Mouse (Mus musculus): ENCODE results near the gene Trmt1. TPM values are rescaled to one million over a fixed set of nuclear protein-coding genes. Genes with fewer than 3 reads are reported as not detected.
A peak's percentile ranks its signal among the peaks of the same experiment; 100 is the strongest.

Trmt1 gene
- polyA plus RNA-seq, 1 experiment from 2014 or later, result 50.0 TPM

- Histone ChIP-seq H3K36me3 (ENCODE audit: control insufficient read depth, insufficient read depth, low read length) (peaks cover 21% of the 10 kb centered on the region), H3K4me2 (ENCODE audit: low read length) (no peak overlapping the region), H3K27me3 (ENCODE audit: control insufficient read depth, insufficient read depth, low read length) (peaks cover 17% of the 10 kb centered on the region), H3K9me3 (ENCODE audit: control insufficient read depth, low read length) (no peaks in the 10 kb centered on the region), H3K4me3 (ENCODE audit: control insufficient read depth in 1 of 2, insufficient read depth in 1 of 2, low read depth in 1 of 2, low read length in 2 of 2) (no peak overlapping the region), H3K27ac (replicated peaks in 1 of 2; ENCODE audit: control insufficient read depth in 1 of 2, insufficient read depth in 1 of 2, low read depth in 2 of 2, low read length in 2 of 2) (peak overlapping the region in 1 of 2 experiments; percentile 59; a peak in 2 of 4 replicates), H3K4me1 (ENCODE audit: control insufficient read depth in 2 of 2, insufficient read depth in 2 of 2, low read length in 2 of 2) (peaks cover 32 to 48% of the 10 kb centered on the region in 2 experiments), H3K9ac (ENCODE audit: low read length) (peak overlapping the region; percentile 27; the same call in 1 of the 2 replicates)
- WGBS, result 69% methylated on average over 4 of the region's 4 CpGs
- no peak for ATAC-seq (ENCODE audit: insufficient number of reproducible peaks, insufficient read depth, low FRiP score, low read depth)
Observed at GRCm38 (mm10) chr8:84714161-84714560, 28.1 kb downstream of the Trmt1 start.

- H3K4me3 ChIP-seq (ENCODE audit: control insufficient read depth in 1 of 2, insufficient read depth in 1 of 2, low read depth in 1 of 2, low read length in 2 of 2), result no peak overlapping the region
- WGBS, result 17% methylated on average over 27 of the region's 27 CpGs
- no peak for ATAC-seq (ENCODE audit: insufficient number of reproducible peaks, insufficient read depth, low FRiP score, low read depth)
- H3K9ac ChIP-seq (ENCODE audit: low read length), result peak overlapping the region; percentile 21; the same call in 1 of the 2 replicates
- peaks cover 17% of the 10 kb centered on the region for H3K27me3 ChIP-seq (ENCODE audit: control insufficient read depth, insufficient read depth, low read length)
- peak overlapping the region; percentile 24 for H3K4me2 ChIP-seq (ENCODE audit: low read length)
- peaks cover 32 to 42% of the 10 kb centered on the region in 2 experiments for H3K4me1 ChIP-seq (ENCODE audit: control insufficient read depth in 2 of 2, insufficient read depth in 2 of 2, low read length in 2 of 2)
- no peak overlapping the region for H3K27ac ChIP-seq (replicated peaks in 1 of 2; ENCODE audit: control insufficient read depth in 1 of 2, insufficient read depth in 1 of 2, low read depth in 2 of 2, low read length in 2 of 2)
- H3K36me3 ChIP-seq (ENCODE audit: control insufficient read depth, insufficient read depth, low read length), result peaks cover 39% of the 10 kb centered on the region
- H3K9me3 ChIP-seq (ENCODE audit: control insufficient read depth, low read length), result no peaks in the 10 kb centered on the region
Observed at GRCm38 (mm10) chr8:84715893-84716468, 29.9 kb downstream of the Trmt1 start.

- no peak for ATAC-seq (ENCODE audit: insufficient number of reproducible peaks, insufficient read depth, low FRiP score, low read depth)
- WGBS, result 88% methylated on average over 11 of the region's 11 CpGs
- no peak overlapping the region for H3K4me2 ChIP-seq (ENCODE audit: low read length)
- H3K27me3 ChIP-seq (ENCODE audit: control insufficient read depth, insufficient read depth, low read length), result peaks cover 17% of the 10 kb centered on the region
- H3K9ac ChIP-seq (ENCODE audit: low read length), result no peak overlapping the region
- no peaks in the 10 kb centered on the region for H3K9me3 ChIP-seq (ENCODE audit: control insufficient read depth, low read length)
- no peak overlapping the region for H3K4me3 ChIP-seq (ENCODE audit: control insufficient read depth in 1 of 2, insufficient read depth in 1 of 2, low read depth in 1 of 2, low read length in 2 of 2)
- no peak overlapping the region for H3K27ac ChIP-seq (replicated peaks in 1 of 2; ENCODE audit: control insufficient read depth in 1 of 2, insufficient read depth in 1 of 2, low read depth in 2 of 2, low read length in 2 of 2)
- H3K4me1 ChIP-seq (ENCODE audit: control insufficient read depth in 2 of 2, insufficient read depth in 2 of 2, low read length in 2 of 2), result peaks cover 28 to 39% of the 10 kb centered on the region in 2 experiments
- peaks cover 46% of the 10 kb centered on the region for H3K36me3 ChIP-seq (ENCODE audit: control insufficient read depth, insufficient read depth, low read length)
Observed at GRCm38 (mm10) chr8:84716790-84717189, 30.7 kb downstream of the Trmt1 start.

GRCm38 (mm10) chr8:84718476-84718875, 32.4 kb downstream of the Trmt1 start:
- Histone ChIP-seq H3K27me3 (ENCODE audit: control insufficient read depth, insufficient read depth, low read length) (peaks cover 17% of the 10 kb centered on the region), H3K27ac (replicated peaks in 1 of 2; ENCODE audit: control insufficient read depth in 1 of 2, insufficient read depth in 1 of 2, low read depth in 2 of 2, low read length in 2 of 2) (no peak overlapping the region), H3K36me3 (ENCODE audit: control insufficient read depth, insufficient read depth, low read length) (peaks cover 50% of the 10 kb centered on the region), H3K4me1 (ENCODE audit: control insufficient read depth in 2 of 2, insufficient read depth in 2 of 2, low read length in 2 of 2) (peaks cover 27 to 40% of the 10 kb centered on the region in 2 experiments), H3K4me3 (ENCODE audit: control insufficient read depth in 1 of 2, insufficient read depth in 1 of 2, low read depth in 1 of 2, low read length in 2 of 2) (no peak overlapping the region), H3K4me2 (ENCODE audit: low read length) (no peak overlapping the region), H3K9ac (ENCODE audit: low read length) (no peak overlapping the region), H3K9me3 (ENCODE audit: control insufficient read depth, low read length) (no peaks in the 10 kb centered on the region)
- 81% methylated on average over 5 of the region's 5 CpGs for WGBS
- no peak for ATAC-seq (ENCODE audit: insufficient number of reproducible peaks, insufficient read depth, low FRiP score, low read depth)

- H3K4me1 ChIP-seq (ENCODE audit: control insufficient read depth in 2 of 2, insufficient read depth in 2 of 2, low read length in 2 of 2), result peaks cover 29 to 41% of the 10 kb centered on the region in 2 experiments
- H3K27me3 ChIP-seq (ENCODE audit: control insufficient read depth, insufficient read depth, low read length), result peaks cover 17% of the 10 kb centered on the region
- H3K4me2 ChIP-seq (ENCODE audit: low read length), result no peak overlapping the region
- H3K4me3 ChIP-seq (ENCODE audit: control insufficient read depth in 1 of 2, insufficient read depth in 1 of 2, low read depth in 1 of 2, low read length in 2 of 2), result no peak overlapping the region
- peaks cover 50% of the 10 kb centered on the region for H3K36me3 ChIP-seq (ENCODE audit: control insufficient read depth, insufficient read depth, low read length)
- H3K27ac ChIP-seq (replicated peaks in 1 of 2; ENCODE audit: control insufficient read depth in 1 of 2, insufficient read depth in 1 of 2, low read depth in 2 of 2, low read length in 2 of 2), result no peak overlapping the region
- no peaks in the 10 kb centered on the region for H3K9me3 ChIP-seq (ENCODE audit: control insufficient read depth, low read length)
- WGBS, result 68% methylated on average over 5 of the region's 5 CpGs
- H3K9ac ChIP-seq (ENCODE audit: low read length), result 0 out of 2 replicates have a peak overlapping the region, but pooled peaks have one; percentile 30
- no peak for ATAC-seq (ENCODE audit: insufficient number of reproducible peaks, insufficient read depth, low FRiP score, low read depth)
Observed at GRCm38 (mm10) chr8:84718959-84719690, 33.0 kb downstream of the Trmt1 start.

DNA sequence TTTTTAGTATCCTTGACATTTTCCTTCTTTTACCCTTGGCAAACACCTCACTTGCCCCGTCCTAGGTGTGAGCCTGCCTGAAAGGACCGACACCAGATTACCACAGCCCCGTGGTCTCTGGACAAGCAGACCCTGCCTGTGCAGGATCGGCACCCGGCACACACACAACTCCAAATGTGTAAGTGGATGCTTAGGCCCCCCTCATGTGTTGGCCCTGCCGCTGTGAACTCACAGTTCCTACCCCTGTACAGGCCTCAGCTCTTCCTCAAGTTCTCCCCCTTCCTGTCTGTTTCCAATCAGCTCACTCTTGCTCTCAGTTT, 36.4 kb downstream of the Trmt1 start:
- H3K9ac ChIP-seq (ENCODE audit: low read length), result peak overlapping the region; percentile 47; the same call in 1 of the 2 replicates
- peak overlapping the region; percentile 56 for H3K4me2 ChIP-seq (ENCODE audit: low read length)
- H3K4me1 ChIP-seq (ENCODE audit: control insufficient read depth in 2 of 2, insufficient read depth in 2 of 2, low read length in 2 of 2), result peaks cover 46 to 59% of the 10 kb centered on the region in 2 experiments
- peak overlapping the region; percentile 90 to 96 for H3K27ac ChIP-seq (replicated peaks in 1 of 2; ENCODE audit: control insufficient read depth in 1 of 2, insufficient read depth in 1 of 2, low read depth in 2 of 2, low read length in 2 of 2)
- H3K9me3 ChIP-seq (ENCODE audit: control insufficient read depth, low read length), result no peaks in the 10 kb centered on the region
- ATAC-seq (ENCODE audit: insufficient number of reproducible peaks, insufficient read depth, low FRiP score, low read depth), result no peak
- H3K27me3 ChIP-seq (ENCODE audit: control insufficient read depth, insufficient read depth, low read length), result 0 out of 2 replicates have a peak, but pooled peaks cover 2% of the 10 kb centered on the region
- no peak overlapping the region for H3K4me3 ChIP-seq (ENCODE audit: control insufficient read depth in 1 of 2, insufficient read depth in 1 of 2, low read depth in 1 of 2, low read length in 2 of 2)
- H3K36me3 ChIP-seq (ENCODE audit: control insufficient read depth, insufficient read depth, low read length), result peaks cover 62% of the 10 kb centered on the region
- WGBS, result 65% methylated on average over 6 of the region's 6 CpGs

DNA sequence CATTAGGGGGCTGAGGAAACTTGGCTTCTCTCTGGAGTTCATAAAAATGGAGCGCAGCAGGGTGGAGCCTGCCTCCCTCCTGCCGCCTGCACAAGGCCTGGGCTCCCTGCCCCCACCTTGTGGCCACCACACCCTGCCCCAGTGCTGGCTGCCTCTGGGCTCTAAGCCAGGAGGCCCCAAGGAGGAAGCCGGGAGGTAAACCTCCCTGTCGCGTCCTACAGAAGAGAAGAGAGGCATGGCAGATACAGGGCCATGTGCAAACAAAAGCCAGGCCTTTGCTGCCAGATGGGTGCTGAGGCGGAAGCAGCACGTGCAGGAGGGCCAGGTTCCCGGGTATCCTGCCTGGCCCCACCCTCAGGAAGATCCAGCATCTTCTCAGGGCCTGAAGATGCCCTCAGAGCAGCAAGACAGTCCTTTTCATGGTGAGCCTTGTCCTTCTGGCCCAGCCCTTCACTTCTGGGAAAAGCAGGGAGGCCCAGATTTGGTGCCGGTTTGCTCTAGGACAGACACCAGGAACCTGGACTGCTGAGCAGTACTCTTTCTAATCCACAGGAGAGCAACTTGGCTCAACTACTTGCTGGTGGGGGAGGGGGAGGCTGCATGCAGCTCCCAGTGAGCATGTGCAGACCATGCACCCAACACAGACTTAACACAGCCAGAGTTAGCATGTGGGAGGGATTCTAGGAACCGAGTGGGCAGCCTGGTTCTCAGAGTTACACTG, 36.9 kb downstream of the Trmt1 start, which contains the start of gene G430095P16Rik:
G430095P16Rik (plus strand) TSS at position 158 of the 721 bp plus-strand sequence.
- H3K36me3 ChIP-seq (ENCODE audit: control insufficient read depth, insufficient read depth, low read length), result peaks cover 61% of the 10 kb centered on the region
- H3K27ac ChIP-seq (replicated peaks in 1 of 2; ENCODE audit: control insufficient read depth in 1 of 2, insufficient read depth in 1 of 2, low read depth in 2 of 2, low read length in 2 of 2), result peak within 1 kb of the TSS; percentile 90 to 96
- H3K4me3 ChIP-seq (ENCODE audit: control insufficient read depth in 1 of 2, insufficient read depth in 1 of 2, low read depth in 1 of 2, low read length in 2 of 2), result peak within 1 kb of the TSS; percentile 10 to 12; a peak in 2 of 4 replicates

More for the DNA sequence above, 36.9 kb downstream of the Trmt1 start, which contains the start of gene G430095P16Rik:
- no peaks in the 10 kb centered on the region for H3K9me3 ChIP-seq (ENCODE audit: control insufficient read depth, low read length)
- peak within 1 kb of the TSS; percentile 56 for H3K4me2 ChIP-seq (ENCODE audit: low read length)
- H3K27me3 ChIP-seq (ENCODE audit: control insufficient read depth, insufficient read depth, low read length), result no peaks in the 10 kb centered on the region
- H3K9ac ChIP-seq (ENCODE audit: low read length), result peak within 1 kb of the TSS; percentile 47
- 6% methylated on average over 10 of the region's 10 CpGs for WGBS
- peak; percentile 81 for ATAC-seq (ENCODE audit: insufficient number of reproducible peaks, insufficient read depth, low FRiP score, low read depth)
- peaks cover 48 to 64% of the 10 kb centered on the region in 2 experiments for H3K4me1 ChIP-seq (ENCODE audit: control insufficient read depth in 2 of 2, insufficient read depth in 2 of 2, low read length in 2 of 2)

All from heart, embryonic 14.5 days (tissue).